Mouse (Mus musculus): Measurements from ENCODE around the gene Dgcr8. TPM values are rescaled to one million over a fixed set of nuclear protein-coding genes. Genes with fewer than 3 reads are reported as not detected.
A peak's percentile ranks its signal among the peaks of the same experiment; 100 is the strongest.

The Dgcr8 gene
- total RNA-seq, 2 experiments from 2014 or later, result 41.1 to 41.8 TPM

GRCm38 (mm10) chr16:18248433-18249363, 40.3 kb downstream of the Dgcr8 start, which contains the start of the genes Trmt2a and Ranbp1:
Trmt2a (plus strand) TSS chr16:18248679.
Ranbp1 (minus strand) TSS chr16:18248732.
- DNase-seq (ENCODE audit: extremely low spot score in 1 of 2, low spot score in 2 of 2), result peak; percentile 99 to 100
- intact Hi-C loops (cut with DNase I), result loop anchor here (1.0 kb wide), 1 partner anchor 13 kb away; the partner anchor contains the start of gene Zdhhc8
- peak within 1 kb of the TSS; percentile 88 for H3K27ac ChIP-seq
- H3K4me3 ChIP-seq, result peak within 1 kb of the TSS; percentile 93
- no peak; the same call in 1 of the 2 replicates for TF ChIP-seq CTCF (IDR thresholded peaks at IDR 0.05)

DNA sequence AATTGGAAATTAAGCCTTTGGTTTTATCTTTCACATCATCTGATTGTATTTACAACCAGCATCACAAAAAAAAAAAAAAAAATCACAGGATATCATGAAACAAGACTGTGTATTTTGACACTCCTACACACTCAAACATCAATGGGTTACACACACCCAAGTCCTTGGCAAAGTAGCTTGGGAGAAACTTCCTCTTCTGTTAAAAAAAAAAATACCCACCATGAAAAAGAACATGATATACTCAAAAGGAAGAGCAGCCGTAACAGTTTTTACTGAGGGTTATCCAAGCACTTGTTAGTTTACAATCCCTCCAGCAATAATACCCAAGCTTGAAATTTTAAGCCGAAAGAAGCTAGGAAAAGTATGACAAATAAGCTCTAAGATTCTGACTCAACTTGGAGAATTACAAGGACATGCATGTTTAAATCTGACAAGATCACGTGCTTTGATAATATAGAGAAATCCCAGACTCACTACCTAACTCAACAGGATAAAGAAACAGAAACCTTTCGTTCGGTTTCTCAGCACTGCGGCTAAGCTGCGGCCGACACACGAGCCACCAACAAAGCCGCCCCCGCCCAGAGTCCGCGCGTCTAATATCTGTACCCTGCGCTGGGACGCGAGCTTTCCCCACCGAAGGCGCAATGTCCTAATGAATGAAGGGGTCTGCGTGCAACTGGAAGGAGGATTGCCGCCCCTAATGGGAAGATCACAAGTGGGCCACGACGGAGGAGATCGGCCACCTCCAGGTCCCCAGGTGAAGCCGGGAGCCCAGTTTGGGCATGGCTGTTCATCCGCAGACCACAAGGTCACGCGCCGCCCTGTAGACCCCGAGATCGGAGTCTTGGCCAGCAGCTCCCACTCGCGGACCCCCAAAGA, 41.3 kb downstream of the Dgcr8 start:
- Histone ChIP-seq H3K4me3 (peak overlapping the region; percentile 93), H3K27ac (peak overlapping the region; percentile 82)
- TF ChIP-seq CTCF (IDR thresholded peaks at IDR 0.05), result no peak
- intact Hi-C loops (cut with DNase I), result loop anchor here (1.0 kb wide), 1 partner anchor 12 kb away; the partner anchor contains the start of gene Zdhhc8
- DNase-seq (ENCODE audit: extremely low spot score in 1 of 2, low spot score in 2 of 2), result peak in 1 of 2 experiments; percentile 33

DNA sequence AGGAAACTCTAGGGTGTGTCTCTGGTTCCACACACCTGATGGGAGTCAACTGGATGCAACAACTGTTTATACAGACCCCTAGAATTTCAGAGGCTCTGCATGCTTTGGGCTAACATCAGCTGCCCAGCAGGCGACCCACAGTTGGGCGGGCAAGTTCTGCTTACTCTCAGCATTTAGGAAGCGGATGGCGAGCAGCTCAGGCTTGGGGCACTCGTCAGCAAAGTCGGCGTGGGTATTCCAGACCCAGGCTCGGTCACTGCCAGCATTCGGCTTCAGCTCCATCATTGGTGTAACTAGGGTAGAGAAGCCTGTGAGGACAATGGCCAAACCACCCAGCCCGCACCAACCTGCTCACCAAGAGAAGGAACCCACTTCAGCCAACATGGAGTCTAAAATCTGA, 47.5 kb downstream of the Dgcr8 start:
- intact Hi-C loops (cut with DNase I), result no loop called here
- Histone ChIP-seq H3K4me3 (no peak overlapping the region), H3K27ac (no peak overlapping the region)
- TF ChIP-seq CTCF (IDR thresholded peaks at IDR 0.05), result no peak
- no peak for DNase-seq (ENCODE audit: extremely low spot score in 1 of 2, low spot score in 2 of 2)

GRCm38 (mm10) chr16:18236676-18237501, 52.2 kb downstream of the Dgcr8 start:
- Histone ChIP-seq H3K4me3 (no peak overlapping the region), H3K27ac (peak overlapping the region; percentile 95)
- TF ChIP-seq CTCF (IDR thresholded peaks at IDR 0.05), result no peak
- DNase-seq (ENCODE audit: extremely low spot score in 1 of 2, low spot score in 2 of 2), result no peak
- intact Hi-C loops (cut with DNase I), result loop anchor here (10.0 kb wide), 1 partner anchor 312 kb away; the partner anchor contains the start of gene Slc25a1

- Histone ChIP-seq H3K4me3 (peak overlapping the region; percentile 70), H3K27ac (peak overlapping the region; percentile 95)
- TF ChIP-seq CTCF (IDR thresholded peaks at IDR 0.05), result no peak
- DNase-seq (ENCODE audit: extremely low spot score in 1 of 2, low spot score in 2 of 2), result peak; percentile 71 to 73
- intact Hi-C loops (cut with DNase I), result loop anchor here (1.0 to 10.0 kb wide), 2 partner anchors 13 to 311 kb away; partner anchors contain the start of genes Ranbp1, Slc25a1 and Trmt2a
Measured at GRCm38 (mm10) chr16:18235389-18236065, 53.5 kb downstream of the Dgcr8 start.

DNA sequence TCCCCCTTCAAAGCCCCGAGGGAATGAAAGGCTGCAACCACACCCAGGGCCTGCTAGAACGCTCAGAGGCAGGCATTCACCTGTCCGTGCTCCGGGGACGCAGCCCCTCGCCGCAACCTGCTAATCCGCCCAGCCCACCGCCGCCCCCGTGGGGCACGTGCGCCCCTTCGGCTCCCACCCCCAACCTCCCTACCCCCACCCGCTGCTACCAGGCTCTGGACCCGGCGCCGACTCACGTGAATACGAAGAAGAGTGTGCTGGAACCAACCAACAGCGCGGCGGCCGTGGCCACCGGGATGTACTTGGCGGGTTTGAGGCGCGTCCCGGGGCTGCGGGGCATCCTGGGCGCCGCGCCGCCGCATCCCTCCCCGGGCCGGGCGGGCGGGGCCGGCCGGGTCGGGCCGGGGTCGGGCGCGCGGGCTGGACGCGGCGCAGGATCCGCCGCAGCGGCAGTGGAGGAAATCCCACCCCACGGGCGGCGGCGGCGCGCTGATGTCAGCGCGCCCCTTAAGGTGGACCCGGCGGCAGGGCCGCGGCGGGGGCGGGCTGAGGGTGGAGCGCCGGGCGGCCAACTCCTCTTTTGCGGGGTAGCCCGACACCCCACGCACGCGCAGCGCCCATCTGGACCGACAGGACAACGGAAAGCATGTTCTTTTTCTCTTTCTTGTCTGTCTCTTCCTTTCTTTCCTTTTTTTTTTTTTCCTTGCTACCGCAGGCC, 54.2 kb downstream of the Dgcr8 start, which contains the start of gene Zdhhc8:
Gene Zdhhc8, minus strand, starts transcription at position 466 of the 718 bp plus-strand sequence.
- TF ChIP-seq CTCF (IDR thresholded peaks at IDR 0.05), result no peak; the same call in 1 of the 2 replicates
- intact Hi-C loops (cut with DNase I), result loop anchor here (1.0 to 10.0 kb wide), 2 partner anchors 13 to 310 kb away; partner anchors contain the start of genes Ranbp1, Slc25a1 and Trmt2a
- H3K27ac ChIP-seq, result peak within 1 kb of the TSS; percentile 95
- peak within 1 kb of the TSS; percentile 70 for H3K4me3 ChIP-seq
- peak; percentile 84 for DNase-seq (ENCODE audit: extremely low spot score in 1 of 2, low spot score in 2 of 2)

DNA sequence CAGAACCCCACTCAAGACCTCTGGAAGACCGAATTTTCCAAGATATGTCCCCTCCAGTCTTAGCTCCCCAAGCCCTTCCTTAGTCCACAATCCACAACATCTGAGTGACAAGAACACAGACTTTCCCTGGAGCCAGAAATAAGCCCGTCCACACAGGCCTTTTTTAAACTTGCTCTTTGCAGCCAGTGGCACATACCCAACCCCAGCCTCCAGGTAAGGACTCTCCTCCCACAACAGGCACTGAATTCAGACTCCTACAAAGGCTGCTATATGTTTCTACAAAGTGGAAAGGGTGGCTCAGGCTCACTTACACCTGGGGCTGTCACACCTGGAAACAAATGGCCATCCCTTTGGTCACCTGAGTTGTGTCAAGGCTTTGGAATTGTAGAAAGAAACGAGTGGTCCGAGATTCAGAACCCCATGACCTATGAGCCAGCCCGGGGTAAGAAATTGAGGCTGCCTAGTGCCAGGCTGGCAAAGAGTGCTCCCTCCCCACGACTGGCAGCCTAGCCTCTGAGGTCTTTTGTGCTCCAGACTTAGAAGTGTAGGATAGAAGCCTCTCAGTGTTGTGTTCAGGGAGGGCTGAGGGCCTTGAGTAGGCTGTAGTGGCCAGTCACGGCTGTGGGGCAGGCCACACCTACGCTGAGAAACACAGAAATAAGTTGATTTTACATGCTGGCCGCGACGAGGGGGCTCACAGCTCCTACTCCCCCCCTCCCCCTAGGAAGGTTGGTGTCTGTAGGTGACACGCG, 55.0 kb downstream of the Dgcr8 start:
- peak in 1 of 2 experiments; percentile 22 for DNase-seq (ENCODE audit: extremely low spot score in 1 of 2, low spot score in 2 of 2)
- Histone ChIP-seq H3K27ac (peak overlapping the region; percentile 92), H3K4me3 (peak overlapping the region; percentile 70)
- intact Hi-C loops (cut with DNase I), result loop anchor here (10.0 kb wide), 1 partner anchor 309 kb away; the partner anchor contains the start of gene Slc25a1
- TF ChIP-seq CTCF (IDR thresholded peaks at IDR 0.05), result no peak

GRCm38 (mm10) chr16:18233451-18233850, 55.6 kb downstream of the Dgcr8 start:
- no peak for TF ChIP-seq CTCF (IDR thresholded peaks at IDR 0.05)
- Histone ChIP-seq H3K4me3 (peak overlapping the region; percentile 70), H3K27ac (peak overlapping the region; percentile 92)
- no peak for DNase-seq (ENCODE audit: extremely low spot score in 1 of 2, low spot score in 2 of 2)
- intact Hi-C loops (cut with DNase I), result loop anchor here (10.0 kb wide), 1 partner anchor 309 kb away; the partner anchor contains the start of gene Slc25a1

DNA sequence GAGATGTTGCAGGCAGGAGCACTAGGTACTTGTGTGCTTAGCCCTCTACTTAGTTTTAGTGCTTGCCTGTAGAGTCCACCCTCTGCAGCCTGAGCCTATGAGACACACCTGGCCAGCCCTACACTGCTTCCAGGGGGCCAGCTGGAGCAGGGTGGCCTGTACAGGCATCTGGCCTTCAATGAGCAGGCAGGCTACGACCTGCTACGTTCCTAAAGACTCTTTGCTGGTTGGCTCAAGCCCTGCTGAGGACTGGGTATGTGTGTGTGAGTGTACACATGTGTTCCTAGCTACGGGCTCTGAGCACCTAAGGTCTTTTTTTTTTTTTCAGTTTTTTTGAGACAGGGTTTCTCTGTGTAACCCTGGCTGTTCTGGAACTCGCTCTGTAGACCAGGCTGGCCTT, 57.6 kb downstream of the Dgcr8 start:
- no peak overlapping the region for H3K4me3 ChIP-seq
- intact Hi-C loops (cut with DNase I), result loop anchor here (10.0 kb wide), 1 partner anchor 307 kb away; the partner anchor contains the start of gene Slc25a1
- no peak for DNase-seq (ENCODE audit: extremely low spot score in 1 of 2, low spot score in 2 of 2)
- no peak for TF ChIP-seq CTCF (IDR thresholded peaks at IDR 0.05)
- H3K27ac ChIP-seq, result peak overlapping the region; percentile 89

Measured in left cerebral cortex, adult 2 months (tissue).